Mouse (Mus musculus) limb, embryonic 10.5 days (tissue): ENCODE results near the gene Xk. TPM values are rescaled to one million over a fixed set of nuclear protein-coding genes. Genes with fewer than 3 reads are reported as not detected.
"Not testable (repeated sequence)": the region's sequence is repeated elsewhere in the genome, so short reads cannot be mapped to it uniquely, and the experiment has no call there.

Source experiments
- DNase-seq: peaks from one replicate; pipeline ENCODE4 v3.0.0-alpha.2; 2017; ENCODE audit warnings: low spot score
- H3K27ac ChIP-seq: fragments of 300-500 bp; sonication (generic); 2 replicates; pipeline ENCODE4 v1.5.1; 2016; ENCODE audit warnings: mild to moderate bottlenecking
- H3K27me3 ChIP-seq: fragments of 300-500 bp; sonication (generic); 2 replicates; pipeline ENCODE4 v1.6.1; 2016; ENCODE audit warnings: low read depth, mild to moderate bottlenecking; ENCODE audit not compliant: poor library complexity, severe bottlenecking
- H3K36me3 ChIP-seq: fragments of 300-500 bp; sonication (generic); 2 replicates; pipeline ENCODE4 v1.6.1; 2016; ENCODE audit warnings: mild to moderate bottlenecking, moderate library complexity
- H3K4me1 ChIP-seq: fragments of 300-500 bp; sonication (generic); 2 replicates; pipeline ENCODE4 v1.6.1; 2016
- H3K4me3 ChIP-seq: fragments of 300-500 bp; sonication (generic); 2 replicates; pipeline ENCODE4 v1.5.1; 2016; ENCODE audit warnings: mild to moderate bottlenecking, moderate library complexity
- H3K9me3 ChIP-seq: fragments of 300-500 bp; sonication (generic); replicated peaks from 2 replicates; pipeline ENCODE4 v1.6.1; 2016; ENCODE audit warnings: mild to moderate bottlenecking
- WGBS: fragments of 180-500 bp; shearing (Covaris S2); methylation state at CpG from one replicate; pipeline ENCODE4 v1.1.7; 2016; 5-methylcytosine and 5-hydroxymethylcytosine counted together
- polyA plus RNA-seq: library from polyadenylated mRNA; unstranded; fragments of >200 nt; fragmentation: Nextera tagmentation; extraction: Ambion mirVana; gene quantifications from 2 replicates; pipeline ENCODE4 v1.2.1, GENCODE M21; 2016

Gene Xk
- polyA plus RNA-seq, 1 experiment from 2014 or later: 1.9 TPM

DNA sequence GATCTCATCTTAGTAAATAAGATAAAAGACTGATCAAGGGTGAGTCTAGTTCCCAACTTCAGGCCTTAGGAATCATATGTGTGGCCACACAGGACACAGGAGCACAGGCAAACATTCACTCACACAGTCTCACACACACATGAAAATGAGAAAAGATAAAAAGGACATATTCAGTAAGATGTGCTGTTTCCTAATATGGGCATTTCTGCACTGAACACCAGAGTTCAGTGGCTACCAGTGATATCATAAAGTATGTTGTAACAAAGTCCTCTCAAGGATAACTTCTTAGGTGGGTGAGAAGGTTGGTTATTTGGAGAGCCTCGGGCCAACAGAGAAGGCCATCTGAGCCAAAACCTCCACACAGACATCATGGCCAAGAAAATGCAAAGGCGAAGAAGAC lies 77.8 kb downstream of the Xk start, which contains the start of gene H2al1k:
TSS of gene H2al1k (plus strand) at position 301 of the 400 bp plus-strand sequence.
- H3K9me3 ChIP-seq, DNase-seq, H3K4me1 ChIP-seq, H3K27ac ChIP-seq, H3K36me3 ChIP-seq, H3K27me3 ChIP-seq, H3K4me3 ChIP-seq: not testable (repeated sequence)
- WGBS: no CpG with 5 or more reads among the region's 2 CpGs

Other genes with a start within 250 kb of the Xk start
- not detected in 2 replicates for gene Fthl17e, start 239.3 kb upstream of the Xk start, polyA plus RNA-seq
- not detected in 2 replicates for gene Fthl17f, start 209.7 kb upstream of the Xk start, polyA plus RNA-seq
- not detected in 2 replicates for gene 4930402K13Rik, start 168.2 kb upstream of the Xk start, polyA plus RNA-seq
- 0.09 and 0.18 TPM in 2 replicates for gene Lancl3, start 72.9 kb upstream of the Xk start, polyA plus RNA-seq
- gene Gm14862, start 15.9 kb upstream of the Xk start, polyA plus RNA-seq: not detected in 2 replicates
- not detected in 2 replicates for gene H2al1m, start 11.0 kb downstream of the Xk start, polyA plus RNA-seq
- gene H2al1k, start 77.9 kb downstream of the Xk start, polyA plus RNA-seq: not detected in 2 replicates
- 0.29 and 0.48 TPM in 2 replicates for gene Cybb, start 215.0 kb downstream of the Xk start, polyA plus RNA-seq